Mouse (Mus musculus): ENCODE measurements at regions not wholly inside any gene's neighbourhood (a gene's known extent, or its start where the extent isn't known, plus 50 kb on each side); places are given as distances from the start of the nearest gene placed in this dataset.

- peak in 1 of 2 experiments; percentile 12 for DNase-seq (ENCODE audit: low spot score in 2 of 2)
- intact Hi-C loops (cut with DNase I), result no loop called here
Measured at GRCm38 (mm10) chr5:44416844-44417589, 190.6 kb upstream of the Tapt1 start.

GRCm38 (mm10) chr5:44414441-44414840 lies 188.0 kb upstream of the Tapt1 start:
- intact Hi-C loops (cut with DNase I), result no loop called here
- peak; percentile 89 to 92 for DNase-seq (ENCODE audit: low spot score in 2 of 2)

GRCm38 (mm10) chr5:44403300-44403699 lies 176.9 kb upstream of the Tapt1 start:
- intact Hi-C loops (cut with DNase I), result no loop called here
- DNase-seq (ENCODE audit: low spot score in 2 of 2), result no peak

- DNase-seq (ENCODE audit: low spot score in 2 of 2), result no peak
- intact Hi-C loops (cut with DNase I), result no loop called here
Measured at GRCm38 (mm10) chr5:44400573-44401332, 174.3 kb upstream of the Tapt1 start.

- intact Hi-C loops (cut with DNase I), result no loop called here
- peak in 1 of 2 experiments; percentile 16 for DNase-seq (ENCODE audit: low spot score in 2 of 2)
Measured at GRCm38 (mm10) chr5:44387237-44387810, 160.9 kb upstream of the Tapt1 start.

GRCm38 (mm10) chr5:44386176-44386575 lies 159.8 kb upstream of the Tapt1 start:
- no peak for DNase-seq (ENCODE audit: low spot score in 2 of 2)
- intact Hi-C loops (cut with DNase I), result no loop called here

DNA sequence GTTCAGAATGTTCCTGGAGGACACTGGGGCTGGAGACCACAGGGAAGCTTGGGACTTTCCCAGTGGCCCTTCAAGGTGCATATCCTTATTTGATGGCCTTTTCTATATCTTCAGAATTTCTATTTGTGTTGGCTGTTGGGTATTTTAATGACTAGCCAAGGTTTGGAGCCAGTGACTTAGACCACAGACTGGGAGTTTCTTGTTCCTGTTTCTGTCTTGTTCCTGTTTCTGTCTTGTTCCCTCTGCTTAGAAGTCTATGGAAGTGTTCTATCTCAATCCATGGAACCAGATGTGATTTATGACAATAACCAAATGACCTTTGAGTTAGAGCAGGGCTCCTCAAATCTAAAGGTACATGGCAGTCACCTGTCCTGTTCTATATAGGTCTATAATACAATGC lies 156.6 kb upstream of the Tapt1 start:
- intact Hi-C loops (cut with DNase I), result no loop called here

GRCm38 (mm10) chr5:44370006-44370405 lies 143.6 kb upstream of the Tapt1 start:
- DNase-seq (ENCODE audit: low spot score in 2 of 2), result no peak
- intact Hi-C loops (cut with DNase I), result no loop called here

More for the DNA sequence above, 156.6 kb upstream of the Tapt1 start:
- DNase-seq (ENCODE audit: low spot score in 2 of 2), result no peak

- DNase-seq (ENCODE audit: low spot score in 2 of 2), result no peak
- intact Hi-C loops (cut with DNase I), result no loop called here
Measured at GRCm38 (mm10) chr5:44352324-44352723, 125.9 kb upstream of the Tapt1 start.

- intact Hi-C loops (cut with DNase I), result no loop called here
- no peak for DNase-seq (ENCODE audit: low spot score in 2 of 2)
Measured at GRCm38 (mm10) chr5:44341457-44342014, 115.1 kb upstream of the Tapt1 start.

DNA sequence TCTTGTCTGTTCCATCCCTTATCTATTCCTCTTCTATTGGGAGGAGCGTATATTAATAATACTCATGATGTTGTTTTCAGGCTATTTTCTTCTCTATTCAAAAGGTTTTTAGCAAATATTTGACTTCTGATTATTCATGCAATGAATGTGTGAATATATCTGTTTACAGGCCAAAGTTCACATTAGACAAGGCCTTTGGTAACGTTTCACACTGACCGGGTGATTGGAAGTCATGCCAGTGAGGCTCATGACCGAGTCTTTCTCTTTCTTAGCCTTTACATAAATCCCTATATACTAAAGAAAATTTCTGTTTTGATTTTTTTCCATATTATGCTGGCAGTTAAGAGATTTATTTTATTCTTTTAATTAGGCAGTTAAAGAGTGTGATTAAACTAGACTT lies 112.2 kb upstream of the Tapt1 start:
- no peak for DNase-seq (ENCODE audit: low spot score in 2 of 2)
- intact Hi-C loops (cut with DNase I), result no loop called here

- intact Hi-C loops (cut with DNase I), result no loop called here
- DNase-seq (ENCODE audit: low spot score in 2 of 2), result no peak
Measured at GRCm38 (mm10) chr5:44335756-44336155, 109.3 kb upstream of the Tapt1 start.

GRCm38 (mm10) chr5:44319626-44320025 lies 93.2 kb upstream of the Tapt1 start:
- intact Hi-C loops (cut with DNase I), result no loop called here
- no peak for DNase-seq (ENCODE audit: low spot score in 2 of 2)

- DNase-seq (ENCODE audit: low spot score in 2 of 2), result no peak
- intact Hi-C loops (cut with DNase I), result loop anchor here (10.0 kb wide), 1 partner anchor 168 kb away; no protein-coding TSS in a partner anchor
Measured at GRCm38 (mm10) chr5:44306769-44307557, 80.5 kb upstream of the Tapt1 start.

- peak; percentile 55 to 88 for DNase-seq (ENCODE audit: low spot score in 2 of 2)
- intact Hi-C loops (cut with DNase I), result loop anchor here (2.0 to 10.0 kb wide), 4 partner anchors 171 to 1118 kb away; no protein-coding TSS in a partner anchor
Measured at GRCm38 (mm10) chr5:44303886-44304855, 77.7 kb upstream of the Tapt1 start.

DNA sequence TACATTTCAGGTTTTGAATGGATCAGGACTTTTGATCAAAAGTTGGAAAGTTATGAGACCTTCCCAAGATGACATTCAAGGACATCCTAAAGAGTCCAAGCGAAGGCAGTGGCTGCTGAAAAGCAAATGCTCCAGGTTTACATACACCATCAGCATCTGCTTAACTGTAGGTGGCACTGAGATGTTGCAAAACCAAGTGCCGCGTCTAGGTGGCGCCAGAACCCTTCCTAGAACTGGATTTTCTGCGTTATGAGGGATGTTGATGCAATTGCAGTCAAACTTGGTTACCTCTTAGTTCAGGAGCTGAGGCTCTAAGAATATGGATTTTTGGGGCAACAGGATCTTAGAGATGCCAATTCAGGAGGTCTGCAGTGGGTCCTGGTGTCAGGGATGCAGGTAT lies 58.0 kb upstream of the Tapt1 start:
- peak; percentile 92 to 95 for DNase-seq (ENCODE audit: low spot score in 2 of 2)
- intact Hi-C loops (cut with DNase I), result loop anchor here (5.0 kb wide), 2 partner anchors 1118 to 1138 kb away; no protein-coding TSS in a partner anchor
